Mouse (Mus musculus): ENCODE measurements around the gene Fam169b. TPM values are rescaled to one million over a fixed set of nuclear protein-coding genes. Genes with fewer than 3 reads are reported as not detected.

The Fam169b gene
- polyA plus RNA-seq, 1 experiment = 11.3 TPM

- 55% methylated on average over 16 of the region's 16 CpGs for WGBS
Observed at GRCm38 (mm10) chr7:68318006-68318788, 44.6 kb downstream of the Fam169b start.

GRCm38 (mm10) chr7:68318979-68319378 is 45.3 kb downstream of the Fam169b start:
- Histone ChIP-seq H3K4me3 (ENCODE audit: insufficient read depth, low read depth, low read length) (no peak overlapping the region), H3K27ac (ENCODE audit: insufficient read depth, low read depth, low read length) (no peak overlapping the region), H3K27me3 (replicated peaks; ENCODE audit: control insufficient read depth, insufficient read depth, low read length) (no peaks in the 10 kb centered on the region), H3K36me3 (ENCODE audit: control insufficient read depth, insufficient read depth, low read length) (no peaks in the 10 kb centered on the region), H3K4me1 (ENCODE audit: control insufficient read depth, insufficient read depth, low read length) (no peaks in the 10 kb centered on the region)
- no peak for DNase-seq
- TF ChIP-seq POLR2A (IDR thresholded peaks at IDR 0.05; ENCODE audit: low read depth, low read length) (no peak), CTCF (conservative IDR thresholded peaks at IDR 0.05; ENCODE audit: insufficient read depth, insufficient read length, low read depth, low read length) (no peak)
- WGBS = 65% methylated on average over 6 of the region's 6 CpGs

More at GRCm38 (mm10) chr7:68318006-68318788, 44.6 kb downstream of the Fam169b start:
- DNase-seq = peak; percentile 66
- H3K4me1 ChIP-seq (ENCODE audit: control insufficient read depth, insufficient read depth, low read length) = no peaks in the 10 kb centered on the region
- no peaks in the 10 kb centered on the region for H3K36me3 ChIP-seq (ENCODE audit: control insufficient read depth, insufficient read depth, low read length)
- no peak overlapping the region for H3K27ac ChIP-seq (ENCODE audit: insufficient read depth, low read depth, low read length)
- H3K27me3 ChIP-seq (replicated peaks; ENCODE audit: control insufficient read depth, insufficient read depth, low read length) = no peaks in the 10 kb centered on the region
- H3K4me3 ChIP-seq (ENCODE audit: insufficient read depth, low read depth, low read length) = no peak overlapping the region
- TF ChIP-seq CTCF (conservative IDR thresholded peaks at IDR 0.05; ENCODE audit: insufficient read depth, insufficient read length, low read depth, low read length) = no peak

- Histone ChIP-seq H3K27ac (ENCODE audit: insufficient read depth, low read depth, low read length) (no peak overlapping the region), H3K36me3 (ENCODE audit: control insufficient read depth, insufficient read depth, low read length) (no peaks in the 10 kb centered on the region), H3K27me3 (replicated peaks; ENCODE audit: control insufficient read depth, insufficient read depth, low read length) (no peaks in the 10 kb centered on the region), H3K4me3 (ENCODE audit: insufficient read depth, low read depth, low read length) (no peak overlapping the region), H3K4me1 (ENCODE audit: control insufficient read depth, insufficient read depth, low read length) (no peaks in the 10 kb centered on the region)
- DNase-seq = peak; percentile 66
- TF ChIP-seq CTCF (conservative IDR thresholded peaks at IDR 0.05; ENCODE audit: insufficient read depth, insufficient read length, low read depth, low read length) = no peak
- TF ChIP-seq POLR2A (IDR thresholded peaks at IDR 0.05; ENCODE audit: low read depth, low read length) = no peak
- WGBS = 51% methylated on average over 14 of the region's 14 CpGs
Observed at GRCm38 (mm10) chr7:68320078-68320810, 46.6 kb downstream of the Fam169b start.

GRCm38 (mm10) chr7:68323051-68323450 is 49.4 kb downstream of the Fam169b start:
- no peak for DNase-seq
- TF ChIP-seq CTCF (conservative IDR thresholded peaks at IDR 0.05; ENCODE audit: insufficient read depth, insufficient read length, low read depth, low read length) = no peak
- no peak for TF ChIP-seq POLR2A (IDR thresholded peaks at IDR 0.05; ENCODE audit: low read depth, low read length)
- H3K27ac ChIP-seq (ENCODE audit: insufficient read depth, low read depth, low read length) = no peak overlapping the region
- whole genome bisulfite sequencing = 58% methylated on average over 6 of the region's 6 CpGs
- H3K27me3 ChIP-seq (replicated peaks; ENCODE audit: control insufficient read depth, insufficient read depth, low read length) = no peaks in the 10 kb centered on the region
- no peak overlapping the region for H3K4me3 ChIP-seq (ENCODE audit: insufficient read depth, low read depth, low read length)
- H3K4me1 ChIP-seq (ENCODE audit: control insufficient read depth, insufficient read depth, low read length) = no peaks in the 10 kb centered on the region
- no peaks in the 10 kb centered on the region for H3K36me3 ChIP-seq (ENCODE audit: control insufficient read depth, insufficient read depth, low read length)

- no peaks in the 10 kb centered on the region for H3K4me1 ChIP-seq (ENCODE audit: control insufficient read depth, insufficient read depth, low read length)
- H3K27me3 ChIP-seq (replicated peaks; ENCODE audit: control insufficient read depth, insufficient read depth, low read length) = no peaks in the 10 kb centered on the region
- H3K27ac ChIP-seq (ENCODE audit: insufficient read depth, low read depth, low read length) = no peak overlapping the region
- no peak for DNase-seq
- WGBS = 71% methylated on average over 7 of the region's 7 CpGs
- TF ChIP-seq POLR2A (IDR thresholded peaks at IDR 0.05; ENCODE audit: low read depth, low read length) (no peak), CTCF (conservative IDR thresholded peaks at IDR 0.05; ENCODE audit: insufficient read depth, insufficient read length, low read depth, low read length) (no peak)
- no peaks in the 10 kb centered on the region for H3K36me3 ChIP-seq (ENCODE audit: control insufficient read depth, insufficient read depth, low read length)
- H3K4me3 ChIP-seq (ENCODE audit: insufficient read depth, low read depth, low read length) = no peak overlapping the region
Observed at GRCm38 (mm10) chr7:68326190-68326722, 52.6 kb downstream of the Fam169b start.

GRCm38 (mm10) chr7:68329000-68329399 is 55.4 kb downstream of the Fam169b start:
- TF ChIP-seq POLR2A (IDR thresholded peaks at IDR 0.05; ENCODE audit: low read depth, low read length) = no peak
- TF ChIP-seq CTCF (conservative IDR thresholded peaks at IDR 0.05; ENCODE audit: insufficient read depth, insufficient read length, low read depth, low read length) = no peak
- H3K27me3 ChIP-seq (replicated peaks; ENCODE audit: control insufficient read depth, insufficient read depth, low read length) = no peaks in the 10 kb centered on the region
- H3K27ac ChIP-seq (ENCODE audit: insufficient read depth, low read depth, low read length) = no peak overlapping the region
- WGBS = 84% methylated on average over 9 of the region's 9 CpGs
- no peaks in the 10 kb centered on the region for H3K4me1 ChIP-seq (ENCODE audit: control insufficient read depth, insufficient read depth, low read length)
- DNase-seq = no peak
- no peaks in the 10 kb centered on the region for H3K36me3 ChIP-seq (ENCODE audit: control insufficient read depth, insufficient read depth, low read length)
- no peak overlapping the region for H3K4me3 ChIP-seq (ENCODE audit: insufficient read depth, low read depth, low read length)

GRCm38 (mm10) chr7:68332799-68333198 is 59.2 kb downstream of the Fam169b start:
- no peaks in the 10 kb centered on the region for H3K27me3 ChIP-seq (replicated peaks; ENCODE audit: control insufficient read depth, insufficient read depth, low read length)
- no peak overlapping the region for H3K4me3 ChIP-seq (ENCODE audit: insufficient read depth, low read depth, low read length)
- H3K27ac ChIP-seq (ENCODE audit: insufficient read depth, low read depth, low read length) = no peak overlapping the region
- 82% methylated on average over 6 of the region's 6 CpGs for WGBS
- H3K4me1 ChIP-seq (ENCODE audit: control insufficient read depth, insufficient read depth, low read length) = no peaks in the 10 kb centered on the region
- H3K36me3 ChIP-seq (ENCODE audit: control insufficient read depth, insufficient read depth, low read length) = no peaks in the 10 kb centered on the region
- no peak for TF ChIP-seq POLR2A (IDR thresholded peaks at IDR 0.05; ENCODE audit: low read depth, low read length)
- TF ChIP-seq CTCF (conservative IDR thresholded peaks at IDR 0.05; ENCODE audit: insufficient read depth, insufficient read length, low read depth, low read length) = no peak
- DNase-seq = no peak
